Mouse (Mus musculus) hindbrain, embryonic 15.5 days (tissue): Measurements from ENCODE around the gene Fbxw7. TPM values are rescaled to one million over a fixed set of nuclear protein-coding genes. Genes with fewer than 3 reads are reported as not detected.

Source experiments
- ATAC-seq: fragments of 200-750 bp; cut with Nextera tagmentation; 2 replicates; pipeline ENCODE4 v1.8.0; 2017; ENCODE audit warnings: low read depth, moderate number of reproducible peaks, moderate TSS enrichment; ENCODE audit not compliant: low FRiP score
- H3K27ac ChIP-seq: fragments of 300-500 bp; sonication (generic); replicated peaks from 2 replicates; pipeline ENCODE4 v1.5.1; 2015; ENCODE audit warnings: mild to moderate bottlenecking, inconsistent platforms
- H3K27me3 ChIP-seq: fragments of 300-500 bp; sonication (generic); 2 replicates; pipeline ENCODE4 v1.6.1; 2015; ENCODE audit warnings: control low read depth, inconsistent platforms
- H3K36me3 ChIP-seq: fragments of 300-500 bp; sonication (generic); 2 replicates; pipeline ENCODE4 v1.6.1; 2015; ENCODE audit warnings: control low read depth, inconsistent platforms
- H3K4me1 ChIP-seq: fragments of 300-500 bp; sonication (generic); replicated peaks from 2 replicates; pipeline ENCODE4 v1.6.1; 2015; ENCODE audit warnings: control low read depth, inconsistent platforms
- H3K4me2 ChIP-seq: fragments of 300-500 bp; sonication (generic); 2 replicates; pipeline ENCODE4 v1.6.1; 2015; ENCODE audit warnings: moderate library complexity, mild to moderate bottlenecking, inconsistent platforms
- H3K4me3 ChIP-seq: fragments of 300-500 bp; sonication (generic); 2 replicates; pipeline ENCODE4 v1.5.1; 2015; ENCODE audit warnings: mild to moderate bottlenecking, inconsistent platforms
- H3K9ac ChIP-seq: fragments of 300-500 bp; sonication (generic); 2 replicates; pipeline ENCODE4 v1.6.1; 2015; ENCODE audit warnings: inconsistent platforms
- H3K9me3 ChIP-seq: fragments of 300-500 bp; sonication (generic); 2 replicates; pipeline ENCODE4 v1.6.1; 2016; ENCODE audit warnings: control low read depth, inconsistent platforms
- WGBS: fragments of 180-500 bp; shearing (Covaris S2); methylation state at CpG from one replicate; pipeline ENCODE4 v1.1.7; 2015; 5-methylcytosine and 5-hydroxymethylcytosine counted together
- polyA plus RNA-seq: library from polyadenylated mRNA; unstranded; fragments of >200 nt; fragmentation: Nextera tagmentation; extraction: Ambion mirVana; gene quantifications from 2 replicates; pipeline ENCODE4 v1.2.1, GENCODE M21; 2015

Gene Fbxw7
- polyA plus RNA-seq, 1 experiment from 2014 or later: 34.7 TPM

DNA sequence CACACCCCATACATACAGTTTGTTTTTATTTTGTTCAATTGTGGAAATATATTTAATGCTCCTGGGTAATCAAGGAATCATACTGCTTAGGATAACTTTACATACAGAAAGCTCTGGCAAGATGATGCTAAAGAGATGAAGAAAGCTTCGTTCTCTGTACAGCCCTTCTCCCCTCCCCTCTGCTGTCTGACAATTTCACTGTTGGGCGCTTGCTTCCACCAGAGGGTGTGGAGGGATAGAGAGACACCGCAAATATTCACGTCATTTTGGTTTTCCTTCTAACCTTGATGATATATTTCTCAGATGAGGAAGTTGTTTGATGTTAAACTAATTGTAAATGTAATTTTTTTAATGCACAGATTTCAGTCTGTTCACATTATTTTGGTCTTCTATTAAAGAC is 140.8 kb downstream of the Fbxw7 start:
- H3K4me3 ChIP-seq: no peak overlapping the region
- peaks cover 15% of the 10 kb centered on the region; the same call in 1 of the 2 replicates for H3K4me1 ChIP-seq
- no peak overlapping the region for H3K4me2 ChIP-seq
- peaks cover 6% of the 10 kb centered on the region; the same call in 1 of the 2 replicates for H3K36me3 ChIP-seq
- H3K27me3 ChIP-seq: no peaks in the 10 kb centered on the region
- no peak for ATAC-seq
- H3K9me3 ChIP-seq: no peaks in the 10 kb centered on the region
- WGBS: 35% methylated on average over 4 of the region's 4 CpGs
- H3K27ac ChIP-seq: no peak overlapping the region
- no peak overlapping the region for H3K9ac ChIP-seq

DNA sequence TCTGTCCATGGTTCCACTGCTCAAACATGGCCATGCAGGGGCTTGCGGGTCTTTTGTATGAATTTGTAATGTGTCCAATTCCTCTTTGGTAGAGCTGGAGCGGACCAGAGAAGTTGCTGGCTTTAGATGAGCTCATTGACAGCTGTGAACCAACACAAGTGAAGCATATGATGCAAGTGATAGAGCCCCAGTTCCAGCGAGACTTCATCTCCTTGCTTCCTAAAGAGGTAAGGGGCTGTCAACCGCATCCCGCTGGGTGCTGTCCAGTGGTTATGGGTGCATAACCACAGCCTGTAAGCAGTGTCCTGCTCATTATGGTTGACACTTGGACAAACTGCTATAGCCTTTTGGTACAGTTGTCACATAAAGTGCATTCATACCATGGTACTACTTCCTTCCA is 150.1 kb downstream of the Fbxw7 start:
- Histone ChIP-seq H3K36me3 (peaks cover 25% of the 10 kb centered on the region), H3K9ac (no peak overlapping the region), H3K9me3 (no peaks in the 10 kb centered on the region), H3K4me1 (no peaks in the 10 kb centered on the region), H3K27me3 (no peaks in the 10 kb centered on the region), H3K4me2 (no peak overlapping the region), H3K4me3 (no peak overlapping the region), H3K27ac (no peak overlapping the region)
- WGBS: 92% methylated on average over 5 of the region's 5 CpGs
- no peak for ATAC-seq

DNA sequence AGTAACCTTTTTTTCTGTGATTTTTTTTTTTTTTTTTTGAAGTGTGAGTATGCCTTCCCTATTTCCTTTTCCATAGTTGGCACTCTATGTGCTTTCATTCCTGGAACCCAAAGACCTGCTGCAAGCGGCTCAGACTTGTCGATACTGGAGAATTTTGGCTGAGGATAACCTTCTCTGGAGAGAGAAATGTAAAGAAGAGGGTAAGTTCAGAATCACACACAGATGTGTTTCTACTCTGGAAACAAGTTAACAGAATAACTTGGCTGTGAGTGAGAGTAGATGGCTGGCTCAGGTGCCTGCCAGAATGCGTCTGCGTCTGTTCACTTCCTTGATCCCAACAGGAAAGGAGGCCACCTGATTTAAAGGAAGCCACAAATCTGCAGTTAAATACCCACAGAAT is 152.3 kb downstream of the Fbxw7 start:
- Histone ChIP-seq H3K4me1 (no peaks in the 10 kb centered on the region), H3K27ac (no peak overlapping the region), H3K27me3 (no peaks in the 10 kb centered on the region), H3K4me2 (no peak overlapping the region), H3K36me3 (peaks cover 41% of the 10 kb centered on the region), H3K4me3 (no peak overlapping the region), H3K9me3 (no peaks in the 10 kb centered on the region), H3K9ac (no peak overlapping the region)
- 95% methylated on average over 4 of the region's 4 CpGs for WGBS
- no peak for ATAC-seq

DNA sequence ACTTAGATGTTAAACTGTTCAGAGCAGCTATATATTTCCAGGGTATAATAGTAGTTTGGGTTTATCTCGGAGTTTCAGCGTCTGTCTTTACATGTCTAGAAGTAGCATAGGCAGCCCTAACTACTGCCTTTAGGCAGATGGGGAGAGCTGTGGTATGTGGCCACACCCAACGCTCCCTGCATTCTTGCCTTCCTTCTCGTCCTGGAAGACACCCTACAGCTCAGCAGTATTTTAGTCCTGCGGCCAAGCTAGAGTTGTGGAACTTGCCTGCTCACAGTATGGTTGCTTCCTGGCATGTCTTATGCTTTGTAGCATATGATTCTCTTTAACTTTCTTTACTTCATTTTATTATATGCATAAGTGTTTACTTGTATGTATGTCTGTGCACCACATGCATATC is 156.5 kb downstream of the Fbxw7 start:
- Histone ChIP-seq H3K27ac (no peak overlapping the region), H3K4me2 (no peak overlapping the region), H3K27me3 (no peaks in the 10 kb centered on the region), H3K4me3 (no peak overlapping the region), H3K9ac (no peak overlapping the region), H3K4me1 (no peaks in the 10 kb centered on the region), H3K9me3 (no peaks in the 10 kb centered on the region), H3K36me3 (peaks cover 48% of the 10 kb centered on the region)
- 89% methylated on average over 5 of the region's 5 CpGs for WGBS
- ATAC-seq: no peak

DNA sequence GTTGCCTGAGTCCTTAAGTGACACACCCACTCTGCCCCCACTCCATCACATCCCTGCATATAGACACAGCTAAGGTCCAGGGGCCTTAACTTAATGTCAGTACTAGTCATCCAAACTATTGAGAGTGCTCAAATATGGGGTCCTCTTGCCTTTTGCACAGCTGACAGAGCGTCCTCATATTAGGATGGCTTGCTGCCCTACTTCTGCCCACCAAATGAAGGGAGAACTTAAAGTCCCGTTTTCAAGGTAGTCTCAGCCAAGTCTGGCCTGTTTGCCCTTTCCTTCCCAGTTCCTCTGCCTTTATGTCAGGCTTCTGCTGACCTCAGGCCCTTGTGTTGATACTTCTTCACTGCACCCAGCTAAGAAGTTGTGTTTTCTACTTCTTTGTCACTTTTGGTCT is 157.8 kb downstream of the Fbxw7 start:
- WGBS: 98% methylated on average over 2 of the region's 2 CpGs

DNA sequence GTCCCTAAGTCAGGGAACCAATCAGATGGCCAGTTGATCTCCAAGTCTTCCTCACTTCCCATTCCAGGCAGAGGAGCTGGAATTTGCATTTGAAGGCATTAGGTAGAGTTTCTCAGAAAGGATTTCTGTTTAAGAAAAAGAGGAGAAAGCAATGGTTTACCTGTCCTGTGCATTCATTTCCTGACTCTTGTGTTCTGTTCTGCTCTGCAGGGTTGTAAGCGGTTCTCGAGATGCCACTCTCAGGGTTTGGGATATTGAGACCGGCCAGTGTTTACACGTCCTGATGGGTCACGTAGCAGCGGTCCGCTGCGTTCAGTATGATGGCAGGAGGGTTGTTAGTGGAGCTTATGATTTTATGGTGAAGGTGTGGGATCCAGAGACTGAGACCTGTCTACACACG is 159.1 kb downstream of the Fbxw7 start:
- H3K9me3 ChIP-seq: no peaks in the 10 kb centered on the region
- H3K4me3 ChIP-seq: no peak overlapping the region
- no peak for ATAC-seq
- WGBS: 92% methylated on average over 9 of the region's 9 CpGs
- no peak overlapping the region for H3K4me2 ChIP-seq
- H3K4me1 ChIP-seq: no peaks in the 10 kb centered on the region
- peaks cover 38% of the 10 kb centered on the region for H3K36me3 ChIP-seq
- H3K27me3 ChIP-seq: no peaks in the 10 kb centered on the region
- no peak overlapping the region for H3K27ac ChIP-seq
- H3K9ac ChIP-seq: no peak overlapping the region

More for the DNA sequence above, 157.8 kb downstream of the Fbxw7 start:
- peaks cover 44% of the 10 kb centered on the region for H3K36me3 ChIP-seq
- H3K4me2 ChIP-seq: no peak overlapping the region
- no peak overlapping the region for H3K27ac ChIP-seq
- no peaks in the 10 kb centered on the region for H3K9me3 ChIP-seq
- H3K4me3 ChIP-seq: no peak overlapping the region
- no peaks in the 10 kb centered on the region for H3K4me1 ChIP-seq
- no peak overlapping the region for H3K9ac ChIP-seq
- H3K27me3 ChIP-seq: no peaks in the 10 kb centered on the region
- ATAC-seq: no peak

DNA sequence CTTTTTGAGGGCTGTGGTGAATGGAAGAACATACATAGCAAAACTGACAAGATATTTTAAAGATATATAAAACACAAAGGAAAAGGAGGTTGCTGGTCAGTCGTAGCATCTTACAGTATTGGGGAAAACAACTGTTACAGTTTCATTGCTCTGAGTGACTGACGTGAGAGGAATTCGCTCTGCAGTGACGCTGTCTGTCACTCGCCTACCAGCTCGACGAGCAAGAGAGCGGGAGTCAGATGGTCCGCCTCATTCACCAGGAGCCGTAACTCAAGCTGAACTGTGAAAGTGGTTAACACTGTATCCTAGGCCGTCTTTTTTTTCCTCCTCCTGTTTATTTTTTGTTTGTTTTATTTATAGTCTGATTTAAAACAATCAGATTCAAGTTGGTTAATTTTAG is 163.6 kb downstream of the Fbxw7 start:
- Histone ChIP-seq H3K9ac (no peak overlapping the region), H3K36me3 (peaks cover 20% of the 10 kb centered on the region), H3K9me3 (no peaks in the 10 kb centered on the region), H3K27ac (no peak overlapping the region), H3K4me3 (no peak overlapping the region), H3K4me2 (no peak overlapping the region), H3K4me1 (no peaks in the 10 kb centered on the region), H3K27me3 (no peaks in the 10 kb centered on the region)
- ATAC-seq: no peak
- WGBS: 88% methylated on average over 11 of the region's 11 CpGs

DNA sequence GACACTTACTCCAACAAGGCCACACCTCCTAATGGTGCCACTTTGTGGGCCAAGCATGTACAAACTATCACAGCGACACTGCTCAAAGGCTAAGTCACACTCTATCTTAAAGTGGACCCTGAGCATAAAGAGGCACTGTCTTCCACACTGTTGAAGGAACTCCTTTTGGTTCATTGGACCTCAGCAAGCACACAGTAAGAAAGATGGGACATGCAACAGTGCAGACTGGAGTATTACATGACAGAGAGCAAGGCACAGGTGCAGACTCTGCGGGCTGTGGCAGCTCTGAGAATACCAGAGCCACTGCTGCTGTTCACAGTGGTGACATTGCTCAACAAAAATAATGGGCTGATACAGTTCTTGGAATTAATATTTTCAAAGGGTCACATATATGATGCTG is 165.1 kb downstream of the Fbxw7 start:
- ATAC-seq: no peak
- WGBS: 98% methylated on average over 2 of the region's 2 CpGs

DNA sequence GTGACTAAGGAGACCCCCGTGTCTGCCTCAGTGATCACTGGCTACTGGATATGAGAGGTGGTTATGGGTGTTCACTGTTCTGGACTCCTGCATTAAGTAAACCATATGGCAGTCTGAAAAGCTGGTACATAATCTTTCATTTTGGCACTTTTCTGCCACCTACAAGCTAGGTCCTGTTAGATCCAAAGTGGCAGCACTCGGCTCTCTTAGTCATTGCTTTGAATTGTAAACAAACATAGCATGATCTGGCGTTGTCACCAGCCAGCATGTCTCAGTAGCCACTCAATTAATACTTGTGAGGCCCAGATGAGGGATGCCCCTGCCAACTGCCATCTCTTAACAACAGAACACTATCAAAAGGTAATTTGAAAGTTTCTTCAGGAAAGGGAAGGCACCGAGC is 167.6 kb downstream of the Fbxw7 start:
- Histone ChIP-seq H3K9me3 (no peaks in the 10 kb centered on the region), H3K27ac (no peak overlapping the region), H3K27me3 (no peaks in the 10 kb centered on the region), H3K4me2 (no peak overlapping the region), H3K36me3 (0 out of 2 replicates have a peak, but pooled peaks cover 3% of the 10 kb centered on the region), H3K4me3 (no peak overlapping the region), H3K4me1 (no peaks in the 10 kb centered on the region), H3K9ac (no peak overlapping the region)
- WGBS: 80% methylated on average over 4 of the region's 4 CpGs
- no peak for ATAC-seq

More for the DNA sequence above, 165.1 kb downstream of the Fbxw7 start:
- Histone ChIP-seq H3K27ac (no peak overlapping the region), H3K4me1 (no peaks in the 10 kb centered on the region), H3K4me3 (no peak overlapping the region), H3K9me3 (no peaks in the 10 kb centered on the region), H3K4me2 (no peak overlapping the region), H3K9ac (no peak overlapping the region), H3K27me3 (no peaks in the 10 kb centered on the region), H3K36me3 (peaks cover 13% of the 10 kb centered on the region; the same call in 1 of the 2 replicates)

DNA sequence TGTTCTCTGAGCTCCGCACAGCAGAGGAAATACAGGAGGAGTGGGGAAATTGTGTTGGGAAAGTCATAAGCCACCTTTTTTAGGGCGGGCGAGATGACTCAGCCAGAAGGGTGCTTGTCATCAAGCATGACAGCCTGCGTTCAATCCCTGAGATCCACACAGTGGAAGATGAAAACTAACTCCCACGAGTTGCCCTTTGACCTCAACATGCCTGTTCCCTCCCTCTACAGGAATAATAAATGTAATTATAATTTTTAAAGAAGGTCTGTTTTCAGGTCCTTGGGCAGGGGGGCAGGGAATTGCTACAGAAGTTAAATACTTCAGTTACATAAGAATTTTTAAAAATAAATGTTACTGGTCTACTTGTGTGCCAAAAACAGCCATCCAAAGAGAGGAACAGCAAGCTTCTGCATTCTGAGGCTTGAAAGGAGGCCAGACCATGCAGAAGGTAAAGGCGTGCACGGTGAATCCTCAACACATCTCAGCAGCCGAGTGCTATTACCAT is 170.1 kb downstream of the Fbxw7 start:
- Histone ChIP-seq H3K36me3 (no peaks in the 10 kb centered on the region), H3K4me3 (no peak overlapping the region), H3K27me3 (no peaks in the 10 kb centered on the region), H3K9ac (no peak overlapping the region), H3K9me3 (no peaks in the 10 kb centered on the region), H3K27ac (no peak overlapping the region), H3K4me2 (no peak overlapping the region), H3K4me1 (no peaks in the 10 kb centered on the region)
- no peak for ATAC-seq
- WGBS: 87% methylated on average over 8 of the region's 8 CpGs

DNA sequence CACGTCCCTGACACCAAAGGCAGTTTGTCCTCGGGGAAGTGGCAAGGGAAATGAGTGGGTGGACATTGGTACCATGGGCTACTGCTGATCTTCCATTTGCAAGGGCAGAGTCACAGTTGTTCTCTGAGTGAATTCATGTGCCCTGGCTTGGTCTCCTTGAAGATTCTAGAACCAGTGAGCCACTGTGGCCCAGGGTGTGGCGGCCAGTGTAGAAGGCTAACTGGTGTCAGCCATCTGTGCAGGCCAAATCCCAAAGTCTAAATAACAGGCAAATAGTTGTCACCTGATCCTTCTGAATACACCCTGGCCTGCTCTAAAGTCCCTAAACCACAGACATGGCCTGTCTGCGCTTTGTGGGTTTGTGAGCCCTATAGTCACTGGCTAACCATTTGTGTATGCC is 173.8 kb downstream of the Fbxw7 start:
- Histone ChIP-seq H3K4me3 (no peak overlapping the region), H3K36me3 (no peaks in the 10 kb centered on the region), H3K27me3 (no peaks in the 10 kb centered on the region), H3K4me1 (no peaks in the 10 kb centered on the region), H3K9ac (no peak overlapping the region), H3K4me2 (no peak overlapping the region), H3K9me3 (no peaks in the 10 kb centered on the region), H3K27ac (no peak overlapping the region)
- WGBS: 88% methylated on average over 4 of the region's 4 CpGs
- ATAC-seq: no peak

DNA sequence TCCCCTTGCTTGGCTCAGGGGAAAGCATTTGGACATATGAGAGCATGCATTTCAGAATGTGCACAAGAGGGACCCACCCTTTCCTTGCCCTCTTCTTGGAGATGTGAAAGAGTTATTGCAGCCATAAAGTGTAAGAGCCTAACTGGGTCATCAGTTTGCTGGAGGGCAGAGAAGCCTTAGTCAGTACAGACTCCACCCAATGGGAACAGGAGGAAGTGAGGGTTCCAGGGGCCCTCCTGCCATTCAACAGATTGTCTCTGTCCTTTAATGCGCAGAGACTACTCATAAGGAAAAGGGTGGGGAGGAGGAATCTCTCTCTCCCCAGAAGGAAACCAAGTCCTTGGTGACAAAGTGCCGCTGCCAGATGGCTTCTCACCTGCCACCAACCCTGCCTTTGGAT is 190.2 kb downstream of the Fbxw7 start:
- H3K27me3 ChIP-seq: no peaks in the 10 kb centered on the region
- H3K4me3 ChIP-seq: no peak overlapping the region
- ATAC-seq: no peak
- no peaks in the 10 kb centered on the region for H3K9me3 ChIP-seq
- H3K4me2 ChIP-seq: no peak overlapping the region
- H3K4me1 ChIP-seq: no peaks in the 10 kb centered on the region
- no peak overlapping the region for H3K9ac ChIP-seq
- 86% methylated on average over 2 of the region's 2 CpGs for WGBS
- no peaks in the 10 kb centered on the region for H3K36me3 ChIP-seq
- H3K27ac ChIP-seq: no peak overlapping the region

DNA sequence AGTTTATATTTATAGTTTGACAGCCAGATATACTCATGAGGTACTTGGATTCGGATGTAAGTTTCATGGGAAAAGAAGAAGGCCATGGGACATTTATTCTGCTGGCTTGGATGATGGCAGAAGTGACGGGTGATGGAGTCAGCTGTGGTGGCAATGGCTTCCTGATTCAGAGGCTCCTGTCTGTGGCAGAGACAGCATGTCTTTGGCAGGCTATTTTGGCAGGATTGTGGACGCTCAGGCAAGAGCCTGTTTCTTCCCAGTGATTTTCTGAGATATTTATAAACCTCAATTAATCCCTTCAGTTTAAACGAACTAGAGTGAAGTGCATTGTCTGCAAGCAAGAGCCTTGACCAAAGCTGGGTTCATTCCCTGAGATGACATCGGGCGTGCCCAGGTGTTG is 197.8 kb downstream of the Fbxw7 start:
- no peaks in the 10 kb centered on the region for H3K36me3 ChIP-seq
- WGBS: 86% methylated on average over 6 of the region's 6 CpGs
- no peak for ATAC-seq
- H3K27ac ChIP-seq: no peak overlapping the region
- H3K27me3 ChIP-seq: no peaks in the 10 kb centered on the region
- no peak overlapping the region for H3K9ac ChIP-seq
- H3K4me2 ChIP-seq: no peak overlapping the region
- H3K4me1 ChIP-seq: peaks cover 9% of the 10 kb centered on the region
- no peaks in the 10 kb centered on the region for H3K9me3 ChIP-seq
- no peak overlapping the region for H3K4me3 ChIP-seq
